Mouse (Mus musculus): ENCODE measurements around the gene Fam133b.

DNA sequence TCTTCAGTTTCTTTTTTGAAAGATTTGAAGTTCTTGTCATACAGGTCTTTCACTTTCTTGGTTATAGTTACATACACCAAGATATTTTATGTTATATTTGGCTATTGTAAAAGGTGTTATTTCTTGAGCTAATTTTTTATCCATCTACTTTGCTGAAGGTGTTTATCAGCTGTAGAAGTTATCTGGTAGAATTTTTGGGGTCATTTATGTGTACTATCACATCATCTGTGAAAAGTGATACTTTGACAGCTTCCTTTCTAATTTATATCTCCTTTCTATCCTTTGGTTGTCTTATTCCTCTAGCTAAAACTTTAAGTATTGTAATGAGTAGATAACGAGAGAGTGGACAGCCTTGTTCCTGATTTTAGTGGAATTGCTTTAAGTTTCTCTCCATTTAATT is 7.8 kb downstream of the Fam133b start:
- TF ChIP-seq POLR2A (IDR thresholded peaks at IDR 0.05; ENCODE audit: insufficient read depth, low read length) (no peak), CTCF (IDR thresholded peaks at IDR 0.05; ENCODE audit: low read depth, low read length) (no peak)

Measured in ES-Bruce4 (cell line).